Mouse (Mus musculus) testis, adult 2 months (tissue): ENCODE measurements around the gene Chst12.

Experiments
- CTCF ChIP-seq: fragments of 200-500 bp; IDR thresholded peaks from 2 replicates; pipeline ENCODE4 v1.5.1; 2012; ENCODE audit warnings: low read depth, mild to moderate bottlenecking, inconsistent platforms, low read length, moderate library complexity; ENCODE audit not compliant: control insufficient read depth, insufficient read depth, insufficient replicate concordance
- POLR2A ChIP-seq: fragments of 200-500 bp; IDR thresholded peaks from 2 replicates; pipeline ENCODE4 v1.6.1; 2012; ENCODE audit warnings: low read depth, mild to moderate bottlenecking, inconsistent platforms, low read length, moderate library complexity; ENCODE audit not compliant: control insufficient read depth

GRCm38 (mm10) chr5:140481458-140481857, 23.9 kb upstream of the Chst12 start:
- TF ChIP-seq POLR2A: no peak
- no peak for TF ChIP-seq CTCF
